Mouse (Mus musculus): ENCODE measurements around the gene Ccser1. TPM values are rescaled to one million over a fixed set of nuclear protein-coding genes. Genes with fewer than 3 reads are reported as not detected.

Ccser1 gene
- polyA plus RNA-seq, 1 experiment from 2014 or later, result 0.50 TPM

DNA sequence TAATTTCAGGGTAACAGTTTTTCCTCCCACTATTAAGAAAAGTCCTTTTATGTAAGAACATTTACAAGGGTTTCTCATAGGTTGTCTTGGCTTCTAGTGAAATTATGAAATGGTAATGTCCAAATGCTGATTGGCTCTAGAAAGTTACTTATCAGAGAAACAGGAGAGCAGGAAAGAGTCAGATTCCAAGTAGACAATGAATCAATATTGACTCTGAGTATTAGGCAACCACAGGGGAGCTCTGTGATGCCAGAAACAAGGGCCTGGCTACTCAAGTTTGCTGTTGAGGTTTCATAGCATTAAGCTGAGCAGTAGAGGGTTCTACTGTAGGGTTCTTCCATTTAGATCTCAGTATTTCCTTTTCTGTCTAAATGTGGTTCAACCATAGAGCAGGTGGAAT lies 481.3 kb downstream of the Ccser1 start:
- H3K4me1 ChIP-seq, result no peaks in the 10 kb centered on the region
- ATAC-seq, result no peak

DNA sequence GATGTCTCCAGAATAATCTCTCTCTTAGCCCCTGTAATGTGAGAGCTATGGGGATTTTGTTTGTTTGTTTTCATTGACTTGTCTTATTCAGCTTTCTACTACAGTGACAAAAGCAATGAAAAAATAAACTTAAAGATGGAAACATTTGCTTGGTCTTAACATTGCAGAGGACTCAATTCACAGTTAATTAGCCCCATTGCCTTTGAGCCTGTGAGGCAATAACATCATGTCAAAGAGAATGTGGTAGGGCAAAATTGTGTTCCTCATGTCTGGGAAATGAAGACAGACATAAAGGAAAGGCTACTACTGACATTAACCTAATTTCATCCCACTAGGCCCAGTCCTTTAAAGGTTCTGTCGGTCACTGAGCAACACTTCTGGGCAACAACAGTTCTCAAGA lies 484.4 kb downstream of the Ccser1 start:
- Histone ChIP-seq H3K4me3 (no peak overlapping the region), H3K36me3 (no peaks in the 10 kb centered on the region), H3K4me1 (no peaks in the 10 kb centered on the region), H3K4me2 (no peak overlapping the region), H3K9ac (no peak overlapping the region), H3K27me3 (replicated peaks) (no peaks in the 10 kb centered on the region), H3K9me3 (replicated peaks) (no peaks in the 10 kb centered on the region), H3K27ac (no peak overlapping the region)
- WGBS (ENCODE audit: insufficient replicate concordance), result 76% methylated on average over 1 of the region's 1 CpGs
- no peak for ATAC-seq

More for the DNA sequence above, 481.3 kb downstream of the Ccser1 start:
- H3K27ac ChIP-seq, result no peak overlapping the region
- no peaks in the 10 kb centered on the region for H3K36me3 ChIP-seq
- H3K9ac ChIP-seq, result no peak overlapping the region
- H3K27me3 ChIP-seq (replicated peaks), result no peaks in the 10 kb centered on the region
- no peaks in the 10 kb centered on the region for H3K9me3 ChIP-seq (replicated peaks)
- no peak overlapping the region for H3K4me2 ChIP-seq
- no peak overlapping the region for H3K4me3 ChIP-seq

DNA sequence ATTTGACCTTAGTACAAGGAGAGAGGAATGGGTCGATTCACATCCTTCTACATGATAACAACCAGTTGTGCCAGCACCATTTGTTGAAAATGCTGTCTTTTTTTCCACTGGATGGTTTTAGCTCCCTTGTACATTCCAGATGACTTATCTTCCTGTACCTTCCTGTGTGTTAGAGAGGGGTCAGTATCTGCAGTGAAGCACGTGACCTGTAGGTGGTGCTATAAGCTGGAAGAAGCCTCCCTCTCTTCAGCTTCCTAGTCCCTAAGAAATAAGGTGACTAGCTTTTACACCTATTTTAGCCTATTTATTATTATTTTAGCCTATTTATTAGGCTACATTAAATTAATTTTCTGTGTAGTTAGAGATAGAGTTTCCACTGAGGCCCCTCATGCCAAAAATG lies 506.9 kb downstream of the Ccser1 start:
- H3K36me3 ChIP-seq, result no peaks in the 10 kb centered on the region
- H3K27ac ChIP-seq, result no peak overlapping the region
- no peak overlapping the region for H3K4me3 ChIP-seq
- no peak overlapping the region for H3K4me2 ChIP-seq
- H3K9me3 ChIP-seq (replicated peaks), result no peaks in the 10 kb centered on the region
- no peaks in the 10 kb centered on the region for H3K27me3 ChIP-seq (replicated peaks)
- WGBS (ENCODE audit: insufficient replicate concordance), result 20% methylated on average over 2 of the region's 2 CpGs
- no peak overlapping the region for H3K9ac ChIP-seq
- ATAC-seq, result no peak
- no peaks in the 10 kb centered on the region for H3K4me1 ChIP-seq

DNA sequence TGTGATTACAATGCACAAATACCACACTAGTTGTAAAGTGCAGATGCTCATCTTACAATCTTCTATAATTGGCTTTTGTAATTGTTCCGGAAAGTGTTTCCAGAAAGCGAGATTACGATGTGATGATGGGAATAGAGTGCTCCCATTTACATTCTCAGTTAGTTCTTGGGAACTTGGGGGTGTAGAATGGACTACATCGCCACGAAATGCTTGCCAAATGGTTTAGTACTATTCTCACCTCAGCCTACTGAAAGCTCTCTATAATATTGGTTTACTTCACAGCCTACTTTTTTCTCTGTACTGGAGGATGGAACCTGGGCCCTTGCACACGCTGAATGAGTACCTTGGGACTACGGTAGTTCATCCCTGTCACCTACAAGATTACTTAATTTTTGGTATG lies 522.9 kb downstream of the Ccser1 start:
- Histone ChIP-seq H3K27me3 (replicated peaks) (no peaks in the 10 kb centered on the region), H3K9ac (no peak overlapping the region), H3K27ac (no peak overlapping the region), H3K4me2 (no peak overlapping the region), H3K4me3 (no peak overlapping the region), H3K4me1 (no peaks in the 10 kb centered on the region), H3K36me3 (no peaks in the 10 kb centered on the region), H3K9me3 (replicated peaks) (no peaks in the 10 kb centered on the region)
- no peak for ATAC-seq
- 74% methylated on average over 7 of the region's 7 CpGs for WGBS (ENCODE audit: insufficient replicate concordance)

DNA sequence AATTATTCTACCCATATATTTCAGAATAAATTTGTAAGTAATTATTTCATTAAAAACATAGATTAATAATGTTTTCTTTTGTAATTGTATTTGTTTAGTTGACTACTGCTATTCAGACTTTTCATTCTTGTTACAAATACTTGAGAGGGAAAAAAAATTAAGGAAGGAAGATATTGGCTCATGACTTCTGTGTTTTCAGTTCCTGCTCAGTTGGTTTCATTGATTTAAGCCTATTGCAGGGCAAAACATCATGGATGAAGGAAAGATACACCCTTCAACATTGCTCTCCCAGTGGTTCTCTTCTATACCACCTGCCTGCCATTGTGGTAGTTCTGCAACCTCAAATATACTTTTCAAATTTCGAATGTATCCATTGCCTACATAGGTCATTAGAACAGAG lies 541.1 kb downstream of the Ccser1 start:
- 34% methylated on average over 1 of the region's 1 CpGs for WGBS (ENCODE audit: insufficient replicate concordance)
- H3K4me1 ChIP-seq, result no peaks in the 10 kb centered on the region
- ATAC-seq, result no peak

DNA sequence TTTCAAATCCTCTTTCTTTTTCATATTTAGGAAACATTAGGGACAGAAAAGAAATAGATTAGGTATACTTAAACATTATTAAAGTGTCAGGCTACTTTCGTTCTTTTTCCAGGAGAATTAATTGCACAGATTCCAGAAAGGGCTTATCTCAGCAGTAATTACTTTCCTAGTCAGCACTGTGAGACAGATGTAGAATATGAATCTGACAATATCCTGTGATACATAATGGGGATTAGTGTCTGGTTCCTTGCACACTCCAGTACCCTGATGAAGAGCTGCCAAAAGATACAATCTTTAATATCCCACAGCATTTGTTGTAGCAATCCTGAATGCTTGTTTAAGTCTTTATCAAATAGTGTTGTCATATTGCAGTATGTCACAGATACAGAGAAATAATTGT lies 548.9 kb downstream of the Ccser1 start:
- no peaks in the 10 kb centered on the region for H3K27me3 ChIP-seq (replicated peaks)
- no peak overlapping the region for H3K27ac ChIP-seq
- no peak overlapping the region for H3K4me3 ChIP-seq
- ATAC-seq, result no peak
- 58% methylated on average over 1 of the region's 1 CpGs for WGBS (ENCODE audit: insufficient replicate concordance)
- H3K4me1 ChIP-seq, result no peaks in the 10 kb centered on the region
- no peak overlapping the region for H3K4me2 ChIP-seq
- no peaks in the 10 kb centered on the region for H3K36me3 ChIP-seq
- no peaks in the 10 kb centered on the region for H3K9me3 ChIP-seq (replicated peaks)
- no peak overlapping the region for H3K9ac ChIP-seq

More for the DNA sequence above, 541.1 kb downstream of the Ccser1 start:
- H3K27ac ChIP-seq, result no peak overlapping the region
- no peaks in the 10 kb centered on the region for H3K9me3 ChIP-seq (replicated peaks)
- H3K4me3 ChIP-seq, result no peak overlapping the region
- H3K36me3 ChIP-seq, result no peaks in the 10 kb centered on the region
- H3K9ac ChIP-seq, result no peak overlapping the region
- H3K27me3 ChIP-seq (replicated peaks), result no peaks in the 10 kb centered on the region
- H3K4me2 ChIP-seq, result no peak overlapping the region

DNA sequence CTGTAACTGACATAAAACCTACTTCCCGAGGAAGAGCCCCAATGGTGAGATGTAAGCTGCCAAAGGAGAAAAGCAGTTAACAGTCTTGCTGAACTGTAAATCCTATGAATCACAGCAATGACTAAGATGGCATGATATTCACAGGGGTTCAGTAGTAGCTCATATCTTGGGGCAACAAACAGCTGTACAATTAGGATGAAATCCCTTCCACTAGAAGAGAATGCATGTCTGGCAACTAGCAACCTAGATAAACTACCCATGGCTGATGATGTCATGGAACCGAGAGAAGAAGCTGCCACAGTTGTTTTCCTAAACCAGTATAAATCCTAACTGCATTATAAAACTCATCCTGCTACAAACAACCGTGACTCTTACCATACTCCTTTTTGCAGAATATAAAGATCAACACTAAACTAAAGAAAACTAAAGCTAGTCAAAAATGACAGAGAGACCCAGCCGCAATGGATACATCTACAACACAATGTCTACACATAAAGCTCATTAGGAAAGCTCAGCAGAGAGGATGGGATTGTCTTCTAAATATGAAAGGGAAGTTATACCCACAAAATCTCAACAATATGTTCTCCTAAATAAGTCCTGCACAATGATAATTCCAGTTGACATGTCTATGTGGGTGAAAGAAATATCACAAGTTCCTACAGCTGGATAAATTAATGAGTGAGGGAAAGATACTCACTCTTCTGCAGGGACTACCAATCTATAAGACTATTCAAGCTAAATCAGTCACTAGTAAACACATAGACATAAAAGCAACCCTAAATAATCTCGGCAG lies 550.2 kb downstream of the Ccser1 start:
- H3K9me3 ChIP-seq (replicated peaks), result no peaks in the 10 kb centered on the region
- H3K4me2 ChIP-seq, result no peak overlapping the region
- no peak overlapping the region for H3K27ac ChIP-seq
- 54% methylated on average over 5 of the region's 5 CpGs for WGBS (ENCODE audit: insufficient replicate concordance)
- no peaks in the 10 kb centered on the region for H3K36me3 ChIP-seq
- H3K4me3 ChIP-seq, result no peak overlapping the region
- ATAC-seq, result no peak
- no peaks in the 10 kb centered on the region for H3K27me3 ChIP-seq (replicated peaks)
- no peaks in the 10 kb centered on the region for H3K4me1 ChIP-seq
- H3K9ac ChIP-seq, result no peak overlapping the region

DNA sequence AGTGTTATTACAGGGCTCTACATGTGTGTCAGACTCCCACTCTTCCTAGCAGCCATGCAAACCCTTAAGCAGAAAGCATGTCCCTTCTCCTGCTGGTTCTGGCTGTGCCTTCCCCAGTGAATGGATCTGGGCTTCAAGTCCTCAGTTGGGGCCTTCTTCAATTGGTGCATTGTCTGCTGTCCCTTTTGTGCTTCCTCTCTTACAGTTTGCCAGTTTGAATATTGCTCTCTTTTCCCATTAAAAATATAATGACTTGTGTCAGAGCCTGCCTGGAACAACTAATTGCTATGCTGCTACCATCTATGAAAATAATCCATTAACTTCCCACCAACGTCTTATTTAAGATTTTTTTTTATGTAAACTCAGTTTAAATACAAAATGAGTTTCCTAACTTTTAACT lies 566.2 kb downstream of the Ccser1 start:
- H3K9me3 ChIP-seq (replicated peaks), result no peaks in the 10 kb centered on the region
- H3K27ac ChIP-seq, result no peak overlapping the region
- WGBS (ENCODE audit: insufficient replicate concordance), result 42% methylated on average over 1 of the region's 1 CpGs
- no peak overlapping the region for H3K4me2 ChIP-seq
- H3K4me3 ChIP-seq, result no peak overlapping the region
- H3K27me3 ChIP-seq (replicated peaks), result no peaks in the 10 kb centered on the region
- no peaks in the 10 kb centered on the region for H3K4me1 ChIP-seq
- no peak for ATAC-seq
- H3K36me3 ChIP-seq, result no peaks in the 10 kb centered on the region
- no peak overlapping the region for H3K9ac ChIP-seq

DNA sequence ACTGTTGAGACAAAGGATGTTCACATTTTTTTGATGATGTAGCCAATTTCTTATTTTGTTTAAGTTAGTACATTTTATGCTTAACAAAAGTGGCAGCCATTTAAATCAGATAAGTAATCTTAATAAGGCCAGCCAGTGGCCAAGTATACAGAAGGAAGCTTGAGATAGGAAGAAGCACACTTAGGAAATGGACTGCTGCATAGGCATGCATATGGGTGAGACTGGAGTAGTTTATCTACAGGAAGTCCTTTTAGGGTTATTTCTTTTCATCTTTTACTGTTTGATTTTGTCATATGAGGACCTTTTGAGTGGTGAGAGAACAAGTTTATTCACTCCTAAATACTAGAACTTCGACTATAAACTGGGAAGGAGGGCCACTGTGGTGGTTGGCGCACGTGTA lies 582.0 kb downstream of the Ccser1 start:
- Histone ChIP-seq H3K4me3 (no peak overlapping the region), H3K4me2 (no peak overlapping the region), H3K27me3 (replicated peaks) (no peaks in the 10 kb centered on the region), H3K9ac (no peak overlapping the region), H3K36me3 (no peaks in the 10 kb centered on the region), H3K9me3 (replicated peaks) (no peaks in the 10 kb centered on the region), H3K4me1 (no peaks in the 10 kb centered on the region), H3K27ac (no peak overlapping the region)
- no peak for ATAC-seq
- WGBS (ENCODE audit: insufficient replicate concordance), result 63% methylated on average over 3 of the region's 3 CpGs

DNA sequence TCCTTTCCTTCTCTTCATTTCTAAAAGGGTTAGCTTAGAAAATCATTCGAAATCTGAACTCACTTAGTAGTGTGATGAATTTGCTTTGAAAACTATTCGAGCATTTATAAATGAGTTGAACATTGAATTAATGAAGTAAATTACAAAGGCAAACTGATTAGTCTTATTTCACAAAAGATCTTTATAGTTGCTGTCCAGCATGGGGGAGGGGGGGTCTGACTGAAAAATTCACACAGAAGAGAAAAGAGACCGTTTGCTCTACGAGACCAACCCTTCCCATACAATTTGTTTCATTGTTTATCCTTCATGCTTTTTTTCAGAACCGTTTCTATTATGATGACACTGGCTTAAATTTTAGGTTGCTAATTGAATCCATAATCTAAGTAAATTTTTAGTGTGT lies 583.3 kb downstream of the Ccser1 start:
- ATAC-seq, result no peak
- no peak overlapping the region for H3K4me3 ChIP-seq
- no peaks in the 10 kb centered on the region for H3K36me3 ChIP-seq
- H3K4me2 ChIP-seq, result no peak overlapping the region
- no peaks in the 10 kb centered on the region for H3K9me3 ChIP-seq (replicated peaks)
- no peak overlapping the region for H3K9ac ChIP-seq
- no peak overlapping the region for H3K27ac ChIP-seq
- 63% methylated on average over 5 of the region's 5 CpGs for WGBS (ENCODE audit: insufficient replicate concordance)
- H3K4me1 ChIP-seq, result no peaks in the 10 kb centered on the region
- no peaks in the 10 kb centered on the region for H3K27me3 ChIP-seq (replicated peaks)

DNA sequence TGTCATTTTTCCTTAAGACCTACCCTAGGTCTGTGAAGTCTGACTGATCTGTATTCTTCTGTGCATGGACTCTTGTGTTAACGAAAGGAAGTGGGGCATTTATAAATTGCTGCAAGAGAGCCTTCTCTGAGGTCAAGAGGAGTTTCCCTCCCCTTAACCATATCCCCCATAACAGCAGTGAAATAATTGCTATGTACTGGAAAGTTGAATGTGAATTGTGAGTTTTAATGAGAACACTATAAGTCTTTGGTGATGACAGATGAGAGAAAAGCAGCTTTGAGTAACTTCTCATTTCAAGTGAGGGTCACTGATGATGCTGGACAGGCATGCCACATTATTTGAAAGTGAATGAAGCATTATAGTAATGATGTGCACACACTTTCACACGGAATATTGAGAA lies 585.7 kb downstream of the Ccser1 start:
- 54% methylated on average over 2 of the region's 2 CpGs for WGBS (ENCODE audit: insufficient replicate concordance)
- Histone ChIP-seq H3K4me3 (no peak overlapping the region), H3K27ac (no peak overlapping the region), H3K36me3 (no peaks in the 10 kb centered on the region), H3K9ac (no peak overlapping the region), H3K27me3 (replicated peaks) (no peaks in the 10 kb centered on the region), H3K4me2 (no peak overlapping the region), H3K9me3 (replicated peaks) (no peaks in the 10 kb centered on the region), H3K4me1 (no peaks in the 10 kb centered on the region)
- ATAC-seq, result no peak

DNA sequence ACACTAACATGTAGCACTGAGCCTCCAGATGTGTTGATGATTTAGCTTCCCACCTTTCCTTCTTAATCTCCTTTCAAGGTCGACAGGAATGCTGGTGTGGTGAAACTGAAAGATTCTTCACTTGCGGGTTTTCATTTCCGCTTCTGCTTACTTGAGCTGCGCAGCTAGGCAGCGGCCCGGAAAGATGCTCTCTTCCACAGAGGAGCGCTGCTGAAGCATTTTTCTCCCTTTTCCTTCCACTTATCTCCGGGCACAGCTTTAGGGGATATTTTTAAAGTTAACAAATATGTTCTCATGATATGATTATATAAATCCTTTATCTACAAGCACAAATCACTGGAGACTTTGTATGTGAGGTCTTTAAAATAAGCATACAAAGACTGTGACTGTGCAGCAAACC lies 587.0 kb downstream of the Ccser1 start:
- no peak overlapping the region for H3K9ac ChIP-seq
- H3K9me3 ChIP-seq (replicated peaks), result no peaks in the 10 kb centered on the region
- H3K4me1 ChIP-seq, result no peaks in the 10 kb centered on the region
- H3K4me3 ChIP-seq, result no peak overlapping the region
- ATAC-seq, result no peak
- H3K36me3 ChIP-seq, result no peaks in the 10 kb centered on the region
- no peak overlapping the region for H3K27ac ChIP-seq
- 73% methylated on average over 8 of the region's 8 CpGs for WGBS (ENCODE audit: insufficient replicate concordance)
- H3K4me2 ChIP-seq, result no peak overlapping the region
- H3K27me3 ChIP-seq (replicated peaks), result no peaks in the 10 kb centered on the region

DNA sequence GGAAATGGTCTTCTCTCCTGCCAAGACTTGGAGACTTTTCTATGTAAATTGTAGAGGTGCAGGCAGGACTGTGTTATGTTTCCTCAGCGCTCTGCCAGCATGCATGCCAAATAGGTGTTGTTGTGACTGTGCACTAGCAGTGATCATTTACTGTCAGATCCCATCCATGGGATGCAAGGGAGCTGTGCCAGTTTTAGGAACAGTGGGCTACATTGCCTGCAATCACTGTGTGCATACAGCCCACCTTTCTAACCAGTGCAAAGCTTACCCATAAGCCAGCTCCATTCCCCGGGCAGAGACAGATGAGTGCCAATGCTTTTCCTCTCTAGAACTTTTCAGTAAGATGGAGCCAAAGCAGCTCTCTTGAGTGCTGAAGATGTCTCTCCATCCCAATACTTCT lies 606.6 kb downstream of the Ccser1 start:
- Histone ChIP-seq H3K27me3 (replicated peaks) (no peaks in the 10 kb centered on the region), H3K36me3 (no peaks in the 10 kb centered on the region), H3K4me2 (no peak overlapping the region), H3K4me3 (no peak overlapping the region), H3K4me1 (no peaks in the 10 kb centered on the region), H3K9ac (no peak overlapping the region), H3K27ac (no peak overlapping the region), H3K9me3 (replicated peaks) (no peaks in the 10 kb centered on the region)
- no peak for ATAC-seq
- WGBS (ENCODE audit: insufficient replicate concordance), result 77% methylated on average over 2 of the region's 2 CpGs
